Mouse (Mus musculus): ENCODE data around the gene Olfr354. TPM values are rescaled to one million over a fixed set of nuclear protein-coding genes. Genes with fewer than 3 reads are reported as not detected.

Gene Olfr354
- total RNA-seq (2023), result not detected

GRCm38 (mm10) chr2:36905380-36905779 lies at the start of gene Olfr354:
TSS of gene Olfr354 (plus strand) at chr2:36905680.

GRCm38 (mm10) chr2:36862560-36862959 lies 42.9 kb upstream of the Olfr354 start, which contains the start of gene Olfr351:
TSS of gene Olfr351 (minus strand) at chr2:36862660.

GRCm38 (mm10) chr2:36868160-36868559 lies 37.3 kb upstream of the Olfr354 start, which contains the start of gene Olfr352:
TSS of gene Olfr352 (plus strand) at chr2:36868460.

GRCm38 (mm10) chr2:36892836-36893235 lies 12.6 kb upstream of the Olfr354 start, which contains the start of gene Olfr353:
TSS of gene Olfr353 (minus strand) at chr2:36892936.

GRCm38 (mm10) chr2:36928797-36929196 lies 23.3 kb downstream of the Olfr354 start, which contains the start of gene Olfr355:
TSS of gene Olfr355 (minus strand) at chr2:36928897.

GRCm38 (mm10) chr2:36936821-36937220 lies 31.3 kb downstream of the Olfr354 start, which contains the start of gene Olfr356:
TSS of gene Olfr356 (plus strand) at chr2:36937121.

Other genes starting within 250 kb of the Olfr354 start
- not detected for gene Olfr346, start 219.9 kb upstream of the Olfr354 start, total RNA-seq (2023)
- not detected for gene Olfr347, start 173.8 kb upstream of the Olfr354 start, total RNA-seq (2023)
- not detected for gene Olfr348, start 121.4 kb upstream of the Olfr354 start, total RNA-seq (2023)
- gene Olfr50, start 115.1 kb upstream of the Olfr354 start, total RNA-seq (2023), result not detected
- gene Olfr3, start 88.6 kb upstream of the Olfr354 start, total RNA-seq (2023), result not detected
- gene Olfr350, start 59.4 kb upstream of the Olfr354 start, total RNA-seq (2023), result not detected
- not detected for gene Olfr351, start 43.0 kb upstream of the Olfr354 start, total RNA-seq (2023)
- not detected for gene Olfr352, start 37.2 kb upstream of the Olfr354 start, total RNA-seq (2023)
- gene Olfr353, start 12.7 kb upstream of the Olfr354 start, total RNA-seq (2023), result not detected
- gene Olfr355, start 23.2 kb downstream of the Olfr354 start, total RNA-seq (2023), result not detected
- not detected for gene Olfr356, start 31.4 kb downstream of the Olfr354 start, total RNA-seq (2023)
- not detected for gene Olfr357, start 88.1 kb downstream of the Olfr354 start, total RNA-seq (2023)
- not detected for gene Olfr358, start 103.7 kb downstream of the Olfr354 start, total RNA-seq (2023)
- not detected for gene Olfr360, start 160.1 kb downstream of the Olfr354 start, total RNA-seq (2023)
- not detected for gene Olfr361, start 183.6 kb downstream of the Olfr354 start, total RNA-seq (2023)
- gene Olfr362, start 212.2 kb downstream of the Olfr354 start, total RNA-seq (2023), result not detected
- gene Olfr364-ps1, start 233.6 kb downstream of the Olfr354 start, total RNA-seq (2023), result not detected

Measured in B cell, adult 67 days (primary cell).